Mouse (Mus musculus) myocyte (in vitro differentiated cells): ENCODE data around the gene Trmt112.

ENCODE experiments used
- CEBPB ChIP-seq: IDR thresholded peaks from 2 replicates; pipeline ENCODE4 v1.6.1; 2011; ENCODE audit warnings: mild to moderate bottlenecking, moderate library complexity; ENCODE audit not compliant: poor library complexity, insufficient read depth, severe bottlenecking
- E2F4 ChIP-seq: IDR thresholded peaks from one replicate; pipeline ENCODE4 v1.6.1; 2011; ENCODE audit warnings: mild to moderate bottlenecking, control low read depth, moderate library complexity; ENCODE audit not compliant: insufficient read depth
- MAX ChIP-seq: IDR thresholded peaks from one replicate; pipeline ENCODE4 v1.6.1; 2011; ENCODE audit warnings: low read depth, mild to moderate bottlenecking, control low read depth
- MYOD1 ChIP-seq, 3 experiments: IDR thresholded peaks; one replicate each; pipeline ENCODE4 v1.6.1; 2011; ENCODE audit warnings: control low read depth in 2 of 3, low read depth in 2 of 3, mild to moderate bottlenecking in 2 of 3, moderate library complexity in 1 of 3; ENCODE audit not compliant: insufficient read length in 2 of 3, control insufficient read depth in 1 of 3
- MYOG ChIP-seq, 3 experiments: IDR thresholded peaks; one replicate each; pipeline ENCODE4 v1.6.1; 2011; ENCODE audit warnings: control low read depth in 2 of 3, low read depth in 2 of 3, mild to moderate bottlenecking in 2 of 3; ENCODE audit not compliant: insufficient read length in 2 of 3, control insufficient read depth in 1 of 3, insufficient read depth in 1 of 3
- POLR2A ChIP-seq: IDR thresholded peaks from one replicate; pipeline ENCODE4 v1.6.1; 2011; ENCODE audit warnings: low read depth, mild to moderate bottlenecking, control low read depth, moderate library complexity; ENCODE audit not compliant: insufficient read length
- POLR2AphosphoS2 ChIP-seq: IDR thresholded peaks from one replicate; pipeline ENCODE4 v1.6.1; 2011; ENCODE audit warnings: low read depth, control low read depth; ENCODE audit not compliant: insufficient read length
- REST ChIP-seq: IDR thresholded peaks from one replicate; pipeline ENCODE4 v1.6.1; 2011; ENCODE audit warnings: mild to moderate bottlenecking, control low read depth, moderate library complexity; ENCODE audit not compliant: insufficient read depth, insufficient read length
- SRF ChIP-seq: IDR thresholded peaks from one replicate; pipeline ENCODE4 v1.6.1; 2011; ENCODE audit warnings: low read depth; ENCODE audit not compliant: control insufficient read depth, insufficient read length
- TCF12 ChIP-seq: IDR thresholded peaks from one replicate; pipeline ENCODE4 v1.6.1; 2011; ENCODE audit warnings: mild to moderate bottlenecking, control low read depth; ENCODE audit not compliant: poor library complexity, insufficient read depth, severe bottlenecking
- TCF3 ChIP-seq: IDR thresholded peaks from one replicate; pipeline ENCODE4 v1.6.1; 2011; ENCODE audit warnings: low read depth, control low read depth; ENCODE audit not compliant: insufficient read length
- USF1 ChIP-seq: IDR thresholded peaks from one replicate; pipeline ENCODE4 v1.6.1; 2011; ENCODE audit warnings: low read depth, mild to moderate bottlenecking, control low read depth, moderate library complexity

GRCm38 (mm10) chr19:6909507-6910289 lies at the start of gene Trmt112, which contains the start of gene Prdx5:
- TF ChIP-seq POLR2A (peak; percentile 96), E2F4 (no peak), SRF (peak; percentile 44), MYOG (IDR thresholded peaks at IDR 0.05; ENCODE audit: control insufficient read depth in 1 of 3, insufficient read depth in 1 of 3, insufficient read length in 2 of 3, low read depth in 2 of 3) (peak in 2 of 3 experiments; percentile 60 to 61), TCF12 (no peak), MAX (no peak), POLR2AphosphoS2 (peak; percentile 91), USF1 (no peak), TCF3 (no peak), CEBPB (no peak), MYOD1 (IDR thresholded peaks at IDR 0.05; ENCODE audit: control insufficient read depth in 1 of 3, insufficient read length in 2 of 3, low read depth in 2 of 3) (peak in 1 of 3 experiments; percentile 35), REST (no peak)
